Mouse (Mus musculus): Measurements from ENCODE around the gene Ccl20. TPM values are rescaled to one million over a fixed set of nuclear protein-coding genes. Genes with fewer than 3 reads are reported as not detected.

Gene Ccl20
- 0.37 and 41.3 TPM in 2 replicates for polyA plus RNA-seq (2015; fragmentation: Nextera tagmentation; extraction: Ambion mirVana)

DNA sequence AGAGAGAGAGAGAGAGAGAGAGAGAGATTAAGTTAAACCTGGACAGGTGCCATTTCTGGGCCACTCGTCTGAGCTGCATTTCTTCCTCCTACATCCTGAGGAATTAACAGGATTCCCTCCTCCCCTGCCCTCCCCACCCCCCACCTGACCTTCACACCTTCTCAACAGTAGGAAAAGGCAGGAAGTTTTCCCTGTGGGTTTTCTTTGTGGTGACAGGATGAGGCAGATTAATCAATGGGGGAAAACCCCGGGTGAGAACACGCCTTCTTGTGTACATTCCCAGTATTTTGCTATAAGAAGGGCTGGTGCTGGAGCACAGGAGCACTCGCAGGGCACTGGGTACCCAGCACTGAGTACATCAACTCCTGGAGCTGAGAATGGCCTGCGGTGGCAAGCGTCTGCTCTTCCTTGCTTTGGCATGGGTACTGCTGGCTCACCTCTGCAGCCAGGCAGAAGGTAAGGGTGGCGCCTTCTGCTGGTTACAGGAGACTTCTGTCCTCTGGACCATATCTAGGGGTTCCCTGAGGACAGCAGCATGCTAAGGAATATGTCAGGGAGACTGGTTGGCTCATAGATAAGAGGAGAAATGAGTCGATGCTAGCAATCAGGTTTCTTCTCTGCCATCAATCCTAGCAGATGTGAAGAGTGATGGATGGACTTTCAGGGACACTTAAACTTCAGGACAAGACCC is at the start of gene Ccl20:
Ccl20 (plus strand) TSS at position 320 of the 691 bp plus-strand sequence.
- Histone ChIP-seq H3K27ac (ENCODE audit: low read length) (no peak within 1 kb of the TSS), H3K9me3 (ENCODE audit: low read length) (no peaks in the 10 kb centered on the region), H3K4me1 (ENCODE audit: insufficient read depth, low read depth, low read length) (no peaks in the 10 kb centered on the region), H3K27me3 (replicated peaks; ENCODE audit: insufficient read depth, low read length) (no peaks in the 10 kb centered on the region), H3K4me2 (replicated peaks; ENCODE audit: low read depth, low read length) (no peak within 1 kb of the TSS), H3K9ac (replicated peaks; ENCODE audit: low read depth) (no peak within 1 kb of the TSS), H3K36me3 (ENCODE audit: insufficient read depth, low read length) (no peaks in the 10 kb centered on the region), H3K4me3 (ENCODE audit: low read depth, low read length) (no peak within 1 kb of the TSS)
- DNase-seq (ENCODE audit: low spot score) (no peak), ATAC-seq (no peak)
- 15% methylated on average over 8 of the region's 8 CpGs for WGBS
- TF ChIP-seq CTCF (IDR thresholded peaks at IDR 0.05) (peak; percentile 13; the same call in 1 of the 2 replicates), EP300 (IDR thresholded peaks at IDR 0.05) (no peak)

DNA sequence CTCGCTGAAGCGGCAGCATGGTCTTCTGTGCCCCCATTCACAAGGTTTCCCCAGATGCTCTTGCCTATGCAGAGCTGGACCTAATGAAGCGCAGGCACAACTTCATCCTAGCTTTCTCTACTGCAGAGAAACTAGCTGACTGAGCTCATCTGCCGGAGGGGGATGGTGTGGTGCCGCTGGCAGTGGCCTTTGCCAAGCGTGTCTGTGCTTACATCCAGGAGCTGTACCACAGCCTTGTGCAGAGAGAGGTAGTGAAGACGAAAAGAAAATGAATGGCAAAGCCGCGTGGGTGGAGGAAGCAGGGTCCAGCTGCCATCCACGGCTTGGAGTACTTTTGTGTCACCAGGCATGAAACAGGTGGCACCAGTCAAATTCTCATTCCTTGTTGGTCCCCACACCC is 49.4 kb upstream of the Ccl20 start:
- DNase-seq (ENCODE audit: low spot score) (no peak), ATAC-seq (no peak)
- WGBS = 84% methylated on average over 10 of the region's 10 CpGs
- Histone ChIP-seq H3K9ac (replicated peaks; ENCODE audit: low read depth) (no peak overlapping the region), H3K4me1 (ENCODE audit: insufficient read depth, low read depth, low read length) (no peaks in the 10 kb centered on the region), H3K9me3 (ENCODE audit: low read length) (no peaks in the 10 kb centered on the region), H3K36me3 (ENCODE audit: insufficient read depth, low read length) (no peaks in the 10 kb centered on the region), H3K27me3 (replicated peaks; ENCODE audit: insufficient read depth, low read length) (no peaks in the 10 kb centered on the region), H3K4me2 (replicated peaks; ENCODE audit: low read depth, low read length) (no peak overlapping the region), H3K27ac (ENCODE audit: low read length) (no peak overlapping the region), H3K4me3 (ENCODE audit: low read depth, low read length) (no peak overlapping the region)
- no peak for TF ChIP-seq CTCF (IDR thresholded peaks at IDR 0.05)
- TF ChIP-seq EP300 (IDR thresholded peaks at IDR 0.05) = no peak

DNA sequence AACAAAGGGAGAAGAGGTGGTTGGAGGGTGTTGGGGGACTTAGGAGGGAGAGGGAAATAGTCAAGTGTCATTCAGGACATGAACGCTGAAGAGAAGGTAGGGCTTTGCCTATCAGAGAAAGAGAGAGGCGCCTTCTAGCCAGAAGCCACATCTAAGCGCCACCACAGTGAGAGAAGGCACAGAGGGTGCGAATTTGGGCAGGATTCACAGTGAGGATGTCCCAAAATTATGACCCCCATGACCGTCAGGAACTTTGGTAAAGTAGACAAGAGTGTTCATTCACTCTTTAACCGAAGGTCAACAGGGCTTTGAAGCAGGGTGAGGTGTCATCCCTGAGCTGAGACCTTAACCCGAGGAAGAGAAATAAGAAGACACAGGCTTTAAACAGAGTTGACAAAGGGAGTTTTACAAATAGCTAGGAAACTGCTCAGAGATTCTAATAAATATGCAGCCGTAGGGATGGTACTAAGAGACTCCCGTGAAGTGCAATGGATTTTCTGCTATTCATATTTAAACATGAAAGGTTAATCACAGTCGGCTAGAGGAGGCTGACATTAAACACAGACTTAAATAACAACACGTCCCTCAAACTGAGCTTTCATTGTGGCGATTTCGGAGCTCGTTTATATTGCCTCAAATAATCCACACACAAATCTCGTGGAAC is 40.9 kb upstream of the Ccl20 start:
- 32% methylated on average over 15 of the region's 15 CpGs for WGBS

DNA sequence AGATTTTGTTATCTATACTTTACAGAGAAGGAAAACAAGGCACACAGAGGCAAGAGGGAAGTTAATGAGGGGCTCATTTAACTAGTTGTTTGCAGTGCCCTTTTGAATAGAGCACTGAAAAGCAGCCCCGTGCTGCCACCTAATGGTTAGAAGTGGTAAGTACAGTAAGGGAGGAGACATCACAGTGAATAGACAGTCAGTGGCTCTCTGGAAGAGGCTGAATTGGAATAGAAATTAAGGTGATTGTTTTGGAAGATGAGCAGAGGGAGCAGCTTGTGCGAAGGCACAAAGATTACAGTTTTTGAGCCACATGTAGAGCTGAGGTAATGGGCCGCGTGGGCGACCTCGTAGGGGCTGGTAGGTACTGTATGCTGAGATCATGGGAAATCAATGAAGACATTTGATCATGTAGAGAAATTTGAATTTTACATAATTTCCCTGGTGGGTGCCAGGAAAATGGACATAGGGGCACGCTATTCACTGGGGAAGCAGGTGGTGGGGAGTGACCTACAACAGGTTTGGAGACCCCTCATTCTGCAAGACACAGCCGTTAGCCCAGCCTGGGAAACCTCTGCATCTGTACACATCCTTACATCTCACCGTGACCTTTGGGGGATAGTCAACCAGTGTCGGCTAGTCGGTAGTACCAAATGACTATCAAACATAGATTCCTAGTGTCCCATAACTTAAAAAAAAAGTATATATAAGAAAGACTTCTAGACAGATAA is 40.2 kb upstream of the Ccl20 start:
- TF ChIP-seq CTCF (IDR thresholded peaks at IDR 0.05) (peak; percentile 91), EP300 (IDR thresholded peaks at IDR 0.05) (no peak)
- Histone ChIP-seq H3K27me3 (replicated peaks; ENCODE audit: insufficient read depth, low read length) (no peaks in the 10 kb centered on the region), H3K4me1 (ENCODE audit: insufficient read depth, low read depth, low read length) (no peaks in the 10 kb centered on the region), H3K9me3 (ENCODE audit: low read length) (no peaks in the 10 kb centered on the region), H3K4me2 (replicated peaks; ENCODE audit: low read depth, low read length) (peak overlapping the region; percentile 51), H3K9ac (replicated peaks; ENCODE audit: low read depth) (no peak overlapping the region; the same call in 1 of the 2 replicates), H3K4me3 (ENCODE audit: low read depth, low read length) (peak overlapping the region; percentile 34), H3K36me3 (ENCODE audit: insufficient read depth, low read length) (no peaks in the 10 kb centered on the region), H3K27ac (ENCODE audit: low read length) (no peak overlapping the region)
- 44% methylated on average over 11 of the region's 11 CpGs for WGBS
- peak; percentile 65 for DNase-seq (ENCODE audit: low spot score)
- ATAC-seq = peak; percentile 49; the same call in 1 of the 2 replicates

More for the DNA sequence above, 40.9 kb upstream of the Ccl20 start:
- ATAC-seq = no peak
- H3K27ac ChIP-seq (ENCODE audit: low read length) = no peak overlapping the region
- H3K4me3 ChIP-seq (ENCODE audit: low read depth, low read length) = peak overlapping the region; percentile 34
- no peak overlapping the region; the same call in 1 of the 2 replicates for H3K9ac ChIP-seq (replicated peaks; ENCODE audit: low read depth)
- no peaks in the 10 kb centered on the region for H3K36me3 ChIP-seq (ENCODE audit: insufficient read depth, low read length)
- H3K27me3 ChIP-seq (replicated peaks; ENCODE audit: insufficient read depth, low read length) = no peaks in the 10 kb centered on the region
- no peak for DNase-seq (ENCODE audit: low spot score)
- H3K4me2 ChIP-seq (replicated peaks; ENCODE audit: low read depth, low read length) = peak overlapping the region; percentile 51
- no peaks in the 10 kb centered on the region for H3K4me1 ChIP-seq (ENCODE audit: insufficient read depth, low read depth, low read length)
- TF ChIP-seq EP300 (IDR thresholded peaks at IDR 0.05) = no peak
- no peak for TF ChIP-seq CTCF (IDR thresholded peaks at IDR 0.05)
- H3K9me3 ChIP-seq (ENCODE audit: low read length) = no peaks in the 10 kb centered on the region

DNA sequence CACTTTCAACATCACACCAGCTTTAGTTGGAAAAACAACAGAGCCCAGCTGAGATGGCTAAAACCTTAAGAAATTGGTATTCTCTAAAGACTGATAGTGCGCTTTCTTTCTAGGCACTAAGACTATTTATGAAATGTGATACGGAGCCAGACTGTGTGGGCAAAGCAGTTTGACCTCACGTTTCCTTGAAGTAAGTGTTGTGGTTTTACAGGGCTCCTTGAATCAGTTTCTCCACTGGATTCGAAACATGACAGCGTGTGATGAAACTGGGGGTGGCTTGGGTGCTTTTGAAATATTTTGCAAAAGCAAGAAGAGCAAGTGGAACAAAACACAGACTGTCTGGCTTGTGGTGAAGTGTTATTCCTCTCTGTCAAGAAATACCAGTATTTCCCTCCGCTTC is 39.5 kb upstream of the Ccl20 start:
- Histone ChIP-seq H3K4me1 (ENCODE audit: insufficient read depth, low read depth, low read length) (no peaks in the 10 kb centered on the region), H3K27me3 (replicated peaks; ENCODE audit: insufficient read depth, low read length) (no peaks in the 10 kb centered on the region), H3K27ac (ENCODE audit: low read length) (no peak overlapping the region), H3K9me3 (ENCODE audit: low read length) (no peaks in the 10 kb centered on the region), H3K9ac (replicated peaks; ENCODE audit: low read depth) (no peak overlapping the region), H3K4me3 (ENCODE audit: low read depth, low read length) (no peak overlapping the region), H3K36me3 (ENCODE audit: insufficient read depth, low read length) (no peaks in the 10 kb centered on the region), H3K4me2 (replicated peaks; ENCODE audit: low read depth, low read length) (no peak overlapping the region)
- DNase-seq (ENCODE audit: low spot score) (no peak), ATAC-seq (no peak)
- 64% methylated on average over 6 of the region's 6 CpGs for WGBS
- TF ChIP-seq EP300 (IDR thresholded peaks at IDR 0.05) = no peak
- TF ChIP-seq CTCF (IDR thresholded peaks at IDR 0.05) = no peak

DNA sequence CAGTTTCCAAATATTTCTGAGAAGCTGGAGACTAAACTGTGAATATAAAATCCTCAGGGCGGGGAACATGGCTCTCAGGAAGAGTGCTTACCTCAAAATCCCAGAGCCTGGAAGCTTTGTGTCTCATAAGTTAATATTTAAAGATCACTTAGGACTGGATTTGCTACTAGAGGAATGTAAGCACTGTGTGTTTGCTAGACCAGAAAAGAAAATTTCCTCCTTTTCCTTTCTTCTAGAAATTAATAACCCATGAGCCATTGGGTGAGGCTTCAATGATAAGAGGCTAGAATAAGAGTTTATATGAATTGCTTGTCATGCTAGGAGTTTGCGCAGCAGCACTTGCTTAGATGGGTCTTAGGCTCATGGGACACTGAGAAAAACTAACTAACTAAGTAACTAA is 31.8 kb upstream of the Ccl20 start:
- no peaks in the 10 kb centered on the region for H3K27me3 ChIP-seq (replicated peaks; ENCODE audit: insufficient read depth, low read length)
- no peaks in the 10 kb centered on the region for H3K36me3 ChIP-seq (ENCODE audit: insufficient read depth, low read length)
- 48% methylated on average over 2 of the region's 2 CpGs for WGBS
- no peak overlapping the region for H3K9ac ChIP-seq (replicated peaks; ENCODE audit: low read depth)
- no peak overlapping the region for H3K4me3 ChIP-seq (ENCODE audit: low read depth, low read length)
- no peak overlapping the region for H3K27ac ChIP-seq (ENCODE audit: low read length)
- TF ChIP-seq CTCF (IDR thresholded peaks at IDR 0.05) (no peak), EP300 (IDR thresholded peaks at IDR 0.05) (no peak; the same call in 1 of the 2 replicates)
- no peak overlapping the region for H3K4me2 ChIP-seq (replicated peaks; ENCODE audit: low read depth, low read length)
- ATAC-seq (peak; percentile 50), DNase-seq (ENCODE audit: low spot score) (peak; percentile 72)
- no peaks in the 10 kb centered on the region for H3K4me1 ChIP-seq (ENCODE audit: insufficient read depth, low read depth, low read length)
- no peaks in the 10 kb centered on the region for H3K9me3 ChIP-seq (ENCODE audit: low read length)
